Mouse (Mus musculus): ENCODE measurements at regions not wholly inside any gene's neighbourhood (a gene's known extent, or its start where the extent isn't known, plus 50 kb on each side); places are given as distances from the start of the nearest gene placed in this dataset.

- Histone ChIP-seq H3K27ac (replicated peaks; ENCODE audit: low read depth, low read length) (no peak overlapping the region), H3K9me3 (ENCODE audit: control insufficient read depth, low read length) (no peaks in the 10 kb centered on the region), H3K4me1 (ENCODE audit: control insufficient read depth, insufficient read depth, low read length) (no peaks in the 10 kb centered on the region), H3K4me3 (ENCODE audit: low read depth, low read length) (no peak overlapping the region), H3K27me3 (replicated peaks; ENCODE audit: control insufficient read depth, insufficient read depth, low read length) (no peaks in the 10 kb centered on the region), H3K4me2 (ENCODE audit: low read depth, low read length) (no peak overlapping the region), H3K36me3 (ENCODE audit: control insufficient read depth, insufficient read depth, low read length) (no peaks in the 10 kb centered on the region), H3K9ac (ENCODE audit: low read depth, low read length) (no peak overlapping the region)
- WGBS = 80% methylated on average over 4 of the region's 4 CpGs
- ATAC-seq (ENCODE audit: low read depth) = no peak
- DNase-seq (ENCODE audit: low spot score) = no peak
Measured at GRCm38 (mm10) chr8:96296643-96297042, 408.3 kb upstream of the Got2 start.

DNA sequence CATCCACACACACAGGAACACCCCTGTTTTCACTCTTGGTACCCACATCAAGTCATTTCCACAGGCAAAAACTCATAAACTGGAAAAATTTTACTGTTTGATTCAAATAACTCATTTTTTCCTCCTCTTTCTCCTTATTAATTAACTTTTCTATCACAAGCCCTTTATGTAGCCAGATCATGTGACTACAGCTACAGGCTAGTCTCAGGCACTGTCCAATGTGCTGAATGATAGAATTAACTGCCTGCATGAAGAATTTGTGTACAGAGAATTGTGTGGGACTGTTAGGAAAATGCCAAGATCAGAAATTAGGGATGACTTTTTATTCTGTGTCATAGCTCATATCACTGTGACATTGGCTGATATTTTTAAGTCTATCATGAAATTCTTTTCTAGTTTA lies 402.4 kb upstream of the Got2 start:
- ATAC-seq (ENCODE audit: low read depth) (no peak), DNase-seq (ENCODE audit: low spot score) (peak; percentile 52)
- H3K4me2 ChIP-seq (ENCODE audit: low read depth, low read length) = no peak overlapping the region
- H3K9me3 ChIP-seq (ENCODE audit: control insufficient read depth, low read length) = no peaks in the 10 kb centered on the region
- H3K4me3 ChIP-seq (ENCODE audit: low read depth, low read length) = no peak overlapping the region
- H3K36me3 ChIP-seq (ENCODE audit: control insufficient read depth, insufficient read depth, low read length) = no peaks in the 10 kb centered on the region
- no peaks in the 10 kb centered on the region for H3K27me3 ChIP-seq (replicated peaks; ENCODE audit: control insufficient read depth, insufficient read depth, low read length)
- H3K4me1 ChIP-seq (ENCODE audit: control insufficient read depth, insufficient read depth, low read length) = no peaks in the 10 kb centered on the region
- no peak overlapping the region for H3K9ac ChIP-seq (ENCODE audit: low read depth, low read length)
- H3K27ac ChIP-seq (replicated peaks; ENCODE audit: low read depth, low read length) = no peak overlapping the region

DNA sequence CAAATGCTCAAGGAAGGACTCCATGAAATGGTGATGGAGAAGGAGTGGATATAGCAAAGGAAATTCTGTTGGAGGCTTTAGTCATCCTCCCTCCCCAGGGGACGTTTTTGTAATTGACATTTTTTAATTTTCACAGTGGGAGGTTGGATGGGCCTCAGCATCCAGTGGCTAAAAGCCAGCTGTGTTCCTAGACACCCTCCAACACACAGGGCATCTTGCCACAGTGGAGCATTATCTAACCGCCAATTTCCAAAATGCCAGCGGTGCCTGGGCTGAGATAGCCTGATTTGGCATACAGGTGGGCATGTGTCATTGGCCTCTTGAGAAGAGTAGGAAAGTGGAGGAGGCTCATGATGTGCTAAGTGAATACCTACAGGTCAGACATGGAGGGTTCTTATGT lies 401.2 kb upstream of the Got2 start:
- no peaks in the 10 kb centered on the region for H3K4me1 ChIP-seq (ENCODE audit: control insufficient read depth, insufficient read depth, low read length)
- no peak overlapping the region for H3K4me2 ChIP-seq (ENCODE audit: low read depth, low read length)
- H3K9ac ChIP-seq (ENCODE audit: low read depth, low read length) = no peak overlapping the region
- H3K27ac ChIP-seq (replicated peaks; ENCODE audit: low read depth, low read length) = no peak overlapping the region
- H3K9me3 ChIP-seq (ENCODE audit: control insufficient read depth, low read length) = no peaks in the 10 kb centered on the region
- DNase-seq (ENCODE audit: low spot score) = no peak
- H3K36me3 ChIP-seq (ENCODE audit: control insufficient read depth, insufficient read depth, low read length) = no peaks in the 10 kb centered on the region
- no peak overlapping the region for H3K4me3 ChIP-seq (ENCODE audit: low read depth, low read length)
- H3K27me3 ChIP-seq (replicated peaks; ENCODE audit: control insufficient read depth, insufficient read depth, low read length) = no peaks in the 10 kb centered on the region
- no peak for ATAC-seq (ENCODE audit: low read depth)
- WGBS = 76% methylated on average over 3 of the region's 3 CpGs

GRCm38 (mm10) chr8:96288525-96288924 lies 400.2 kb upstream of the Got2 start:
- DNase-seq (ENCODE audit: low spot score) = no peak

GRCm38 (mm10) chr8:96277479-96278138 lies 389.3 kb upstream of the Got2 start:
- DNase-seq (ENCODE audit: low spot score) (no peak), ATAC-seq (ENCODE audit: low read depth) (no peak)
- H3K4me3 ChIP-seq (ENCODE audit: low read depth, low read length) = no peak overlapping the region
- no peaks in the 10 kb centered on the region for H3K27me3 ChIP-seq (replicated peaks; ENCODE audit: control insufficient read depth, insufficient read depth, low read length)
- H3K36me3 ChIP-seq (ENCODE audit: control insufficient read depth, insufficient read depth, low read length) = no peaks in the 10 kb centered on the region
- no peaks in the 10 kb centered on the region for H3K9me3 ChIP-seq (ENCODE audit: control insufficient read depth, low read length)
- H3K4me1 ChIP-seq (ENCODE audit: control insufficient read depth, insufficient read depth, low read length) = no peaks in the 10 kb centered on the region
- H3K9ac ChIP-seq (ENCODE audit: low read depth, low read length) = no peak overlapping the region
- 55% methylated on average over 4 of the region's 4 CpGs for WGBS
- no peak overlapping the region for H3K4me2 ChIP-seq (ENCODE audit: low read depth, low read length)
- H3K27ac ChIP-seq (replicated peaks; ENCODE audit: low read depth, low read length) = no peak overlapping the region

More at GRCm38 (mm10) chr8:96288525-96288924, 400.2 kb upstream of the Got2 start:
- WGBS = 24% methylated on average over 3 of the region's 3 CpGs
- Histone ChIP-seq H3K9me3 (ENCODE audit: control insufficient read depth, low read length) (no peaks in the 10 kb centered on the region), H3K4me1 (ENCODE audit: control insufficient read depth, insufficient read depth, low read length) (no peaks in the 10 kb centered on the region), H3K9ac (ENCODE audit: low read depth, low read length) (no peak overlapping the region), H3K4me3 (ENCODE audit: low read depth, low read length) (no peak overlapping the region), H3K4me2 (ENCODE audit: low read depth, low read length) (no peak overlapping the region), H3K27me3 (replicated peaks; ENCODE audit: control insufficient read depth, insufficient read depth, low read length) (no peaks in the 10 kb centered on the region), H3K27ac (replicated peaks; ENCODE audit: low read depth, low read length) (no peak overlapping the region), H3K36me3 (ENCODE audit: control insufficient read depth, insufficient read depth, low read length) (no peaks in the 10 kb centered on the region)
- ATAC-seq (ENCODE audit: low read depth) = no peak

- no peaks in the 10 kb centered on the region for H3K4me1 ChIP-seq (ENCODE audit: control insufficient read depth, insufficient read depth, low read length)
- DNase-seq (ENCODE audit: low spot score) = no peak
- no peaks in the 10 kb centered on the region for H3K9me3 ChIP-seq (ENCODE audit: control insufficient read depth, low read length)
- no peak overlapping the region for H3K9ac ChIP-seq (ENCODE audit: low read depth, low read length)
- no peaks in the 10 kb centered on the region for H3K27me3 ChIP-seq (replicated peaks; ENCODE audit: control insufficient read depth, insufficient read depth, low read length)
- H3K36me3 ChIP-seq (ENCODE audit: control insufficient read depth, insufficient read depth, low read length) = no peaks in the 10 kb centered on the region
- H3K4me2 ChIP-seq (ENCODE audit: low read depth, low read length) = no peak overlapping the region
- H3K4me3 ChIP-seq (ENCODE audit: low read depth, low read length) = no peak overlapping the region
- ATAC-seq (ENCODE audit: low read depth) = no peak
- no peak overlapping the region for H3K27ac ChIP-seq (replicated peaks; ENCODE audit: low read depth, low read length)
- 60% methylated on average over 5 of the region's 5 CpGs for WGBS
Measured at GRCm38 (mm10) chr8:96277058-96277457, 388.7 kb upstream of the Got2 start.

DNA sequence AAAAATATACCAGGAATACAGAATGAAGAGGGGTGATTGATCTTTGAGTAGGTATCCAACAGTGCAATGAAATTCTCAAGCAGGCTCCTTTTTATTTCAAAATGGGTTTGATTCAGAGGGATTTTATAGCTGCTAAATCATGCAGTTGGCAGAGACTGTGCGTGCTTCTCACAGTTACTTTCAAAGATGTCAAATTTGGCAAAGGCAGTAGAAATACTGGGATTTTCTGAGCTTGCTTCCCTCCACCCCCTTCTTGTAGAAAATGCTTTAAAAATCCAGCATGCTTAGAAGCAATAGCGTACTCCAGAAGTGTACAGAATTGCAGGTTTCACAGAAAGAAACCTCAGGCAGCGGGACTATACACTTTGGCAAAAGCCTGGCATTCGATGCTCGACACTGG lies 367.9 kb upstream of the Got2 start:
- Histone ChIP-seq H3K9me3 (ENCODE audit: control insufficient read depth, low read length) (no peaks in the 10 kb centered on the region), H3K27me3 (replicated peaks; ENCODE audit: control insufficient read depth, insufficient read depth, low read length) (no peaks in the 10 kb centered on the region), H3K4me3 (ENCODE audit: low read depth, low read length) (no peak overlapping the region), H3K9ac (ENCODE audit: low read depth, low read length) (no peak overlapping the region), H3K27ac (replicated peaks; ENCODE audit: low read depth, low read length) (no peak overlapping the region), H3K4me2 (ENCODE audit: low read depth, low read length) (no peak overlapping the region), H3K36me3 (ENCODE audit: control insufficient read depth, insufficient read depth, low read length) (no peaks in the 10 kb centered on the region), H3K4me1 (ENCODE audit: control insufficient read depth, insufficient read depth, low read length) (no peaks in the 10 kb centered on the region)
- DNase-seq (ENCODE audit: low spot score) (no peak), ATAC-seq (ENCODE audit: low read depth) (no peak)
- 75% methylated on average over 5 of the region's 5 CpGs for WGBS

GRCm38 (mm10) chr8:96255811-96256210 lies 367.5 kb upstream of the Got2 start:
- Histone ChIP-seq H3K9ac (ENCODE audit: low read depth, low read length) (no peak overlapping the region), H3K27me3 (replicated peaks; ENCODE audit: control insufficient read depth, insufficient read depth, low read length) (no peaks in the 10 kb centered on the region), H3K4me2 (ENCODE audit: low read depth, low read length) (no peak overlapping the region), H3K4me3 (ENCODE audit: low read depth, low read length) (no peak overlapping the region), H3K36me3 (ENCODE audit: control insufficient read depth, insufficient read depth, low read length) (no peaks in the 10 kb centered on the region), H3K27ac (replicated peaks; ENCODE audit: low read depth, low read length) (no peak overlapping the region), H3K9me3 (ENCODE audit: control insufficient read depth, low read length) (no peaks in the 10 kb centered on the region), H3K4me1 (ENCODE audit: control insufficient read depth, insufficient read depth, low read length) (no peaks in the 10 kb centered on the region)
- no peak for DNase-seq (ENCODE audit: low spot score)
- WGBS = 58% methylated on average over 5 of the region's 5 CpGs
- no peak for ATAC-seq (ENCODE audit: low read depth)

GRCm38 (mm10) chr8:96246017-96246416 lies 357.7 kb upstream of the Got2 start:
- Histone ChIP-seq H3K4me1 (ENCODE audit: control insufficient read depth, insufficient read depth, low read length) (no peaks in the 10 kb centered on the region), H3K36me3 (ENCODE audit: control insufficient read depth, insufficient read depth, low read length) (no peaks in the 10 kb centered on the region), H3K4me3 (ENCODE audit: low read depth, low read length) (no peak overlapping the region), H3K27me3 (replicated peaks; ENCODE audit: control insufficient read depth, insufficient read depth, low read length) (no peaks in the 10 kb centered on the region), H3K4me2 (ENCODE audit: low read depth, low read length) (no peak overlapping the region), H3K9ac (ENCODE audit: low read depth, low read length) (no peak overlapping the region), H3K9me3 (ENCODE audit: control insufficient read depth, low read length) (no peaks in the 10 kb centered on the region), H3K27ac (replicated peaks; ENCODE audit: low read depth, low read length) (no peak overlapping the region)
- 63% methylated on average over 7 of the region's 7 CpGs for WGBS
- no peak for ATAC-seq (ENCODE audit: low read depth)
- DNase-seq (ENCODE audit: low spot score) = no peak
